In the genomic region with DNA sequence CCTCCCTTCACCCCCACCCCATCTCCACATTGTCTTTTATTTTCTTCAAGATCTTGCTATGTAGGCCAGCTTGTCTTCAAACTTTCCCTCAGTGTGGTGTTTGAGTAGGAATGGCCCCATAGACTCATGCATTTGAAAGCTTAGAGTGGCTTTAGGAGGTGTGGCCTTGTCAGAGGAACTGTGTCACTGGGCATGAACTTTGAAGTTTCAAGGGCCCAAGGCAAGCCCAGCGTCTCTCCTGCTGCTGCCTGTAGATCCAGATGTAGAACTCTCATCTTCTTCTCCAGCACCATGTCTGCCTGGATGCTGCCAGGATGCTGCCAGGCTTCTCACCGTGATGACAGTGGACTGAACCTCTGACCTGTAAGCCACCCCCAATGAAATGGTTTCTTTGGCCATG, we compare ENCODE assay signal across 19 mouse cellular contexts. TPM values are rescaled to one million over a fixed set of nuclear protein-coding genes. Genes with fewer than 3 reads are reported as not detected.
"Had no signal": no experiment of that assay in that cellular context is flagged by ENCODE, and none has a peak within 500 bp of the region (broad histone marks: within the 10 kb centered on the region; RNA-seq: fewer than 3 reads in every experiment).

No protein-coding gene starts in this region.

- H3K9me3 ChIP-seq: limb, embryonic 12.5 days; limb, embryonic 15.5 days; megakaryocyte, embryonic 14.5 days; midbrain, embryonic 10.5 days; midbrain, embryonic 13.5 days had no signal

- H3K4me3 ChIP-seq: limb, embryonic 12.5 days; limb, embryonic 15.5 days; megakaryocyte, embryonic 14.5 days; midbrain, embryonic 10.5 days; midbrain, embryonic 13.5 days had no signal

- H3K36me3 ChIP-seq: limb, embryonic 12.5 days; limb, embryonic 15.5 days; midbrain, embryonic 10.5 days; midbrain, embryonic 13.5 days had no signal

- H3K27me3 ChIP-seq: limb, embryonic 12.5 days; limb, embryonic 15.5 days; megakaryocyte, embryonic 14.5 days; midbrain, embryonic 13.5 days had no signal

- DNase-seq: kidney, adult 9 months; kidney, postnatal 14 days; kidney, postnatal 4 days; left cerebral cortex, postnatal 4 days; liver, postnatal 0 days; lung, embryonic 14.5 days; thymus, adult 2 months; thymus, postnatal 14 days; thymus, postnatal 4 days had no signal

- H3K27ac ChIP-seq: limb, embryonic 12.5 days; limb, embryonic 15.5 days; liver, embryonic 14.5 days; midbrain, embryonic 10.5 days; midbrain, embryonic 13.5 days; stomach, postnatal 0 days had no signal

- H3K4me2 ChIP-seq: limb, embryonic 12.5 days; limb, embryonic 15.5 days; liver, embryonic 11.5 days; lung, embryonic 14.5 days; midbrain, embryonic 13.5 days had no signal

- H3K4me1 ChIP-seq: limb, embryonic 15.5 days had no signal

- H3K9ac ChIP-seq: limb, embryonic 12.5 days; limb, embryonic 15.5 days; liver, embryonic 14.5 days; liver, postnatal 0 days; lung, embryonic 14.5 days; midbrain, embryonic 13.5 days had no signal

RNA-seq across cellular contexts. Expression of gene Hist2h2ab, which starts 9.2 kb away (rescaled TPM):
- polyA plus RNA-seq: limb, embryonic 15.5 days; lung, embryonic 14.5 days; midbrain, embryonic 13.5 days; midbrain, embryonic 16.5 days; neural tube, embryonic 11.5 days; stomach, postnatal 0 days had no signal
